Mouse (Mus musculus) midbrain, embryonic 16.5 days (tissue): ENCODE measurements around the gene Magi1. TPM values are rescaled to one million over a fixed set of nuclear protein-coding genes. Genes with fewer than 3 reads are reported as not detected.

Source experiments
- ATAC-seq: fragments of 200-750 bp; cut with Nextera tagmentation; 2 replicates; pipeline ENCODE4 v1.8.0; 2017; ENCODE audit warnings: moderate TSS enrichment
- H3K27ac ChIP-seq: fragments of 300-500 bp; sonication (generic); 2 replicates; pipeline ENCODE4 v1.5.1; 2014; ENCODE audit warnings: mild to moderate bottlenecking, low read length, mixed read lengths
- H3K27me3 ChIP-seq: fragments of 300-500 bp; sonication (generic); 2 replicates; pipeline ENCODE4 v1.6.1; 2014; ENCODE audit warnings: low read depth, low read length, mixed read lengths; ENCODE audit not compliant: control insufficient read depth, insufficient read depth
- H3K36me3 ChIP-seq: fragments of 300-500 bp; sonication (generic); 2 replicates; pipeline ENCODE4 v1.6.1; 2014; ENCODE audit warnings: mild to moderate bottlenecking, low read length, moderate library complexity, mixed read lengths; ENCODE audit not compliant: control insufficient read depth, insufficient read depth
- H3K4me1 ChIP-seq: fragments of 300-500 bp; sonication (generic); 2 replicates; pipeline ENCODE4 v1.6.1; 2014; ENCODE audit warnings: mild to moderate bottlenecking, low read length, mixed read lengths; ENCODE audit not compliant: control insufficient read depth, insufficient read depth
- H3K4me2 ChIP-seq: fragments of 300-500 bp; sonication (generic); 2 replicates; pipeline ENCODE4 v1.6.1; 2014; ENCODE audit warnings: mild to moderate bottlenecking, low read length, mixed read lengths
- H3K4me3 ChIP-seq: fragments of 300-500 bp; sonication (generic); 2 replicates; pipeline ENCODE4 v1.5.1; 2014; ENCODE audit warnings: low read depth, mild to moderate bottlenecking, low read length, moderate library complexity, mixed read lengths
- H3K9ac ChIP-seq: fragments of 300-500 bp; sonication (generic); 2 replicates; pipeline ENCODE4 v1.6.1; 2014; ENCODE audit warnings: low read depth, low read length, mixed read lengths
- H3K9me3 ChIP-seq: fragments of 300-500 bp; sonication (generic); replicated peaks from 2 replicates; pipeline ENCODE4 v1.6.1; 2014; ENCODE audit warnings: mild to moderate bottlenecking, low read length, mixed read lengths; ENCODE audit not compliant: control insufficient read depth, poor library complexity, severe bottlenecking
- WGBS: fragments of 180-500 bp; shearing (Covaris S2); extraction: QIAGEN DNeasy Blood & Tissue Kit; methylation state at CpG from one replicate; pipeline ENCODE4 v1.1.7; 2014; 5-methylcytosine and 5-hydroxymethylcytosine counted together
- polyA plus RNA-seq: library from polyadenylated mRNA; unstranded; fragments of >200 nt; fragmentation: Nextera tagmentation; extraction: Ambion mirVana; gene quantifications from 2 replicates; pipeline ENCODE4 v1.2.1, GENCODE M21; 2015

Magi1 gene
- polyA plus RNA-seq, 1 experiment from 2014 or later, result 34.6 TPM

GRCm38 (mm10) chr6:93901408-93901807 lies 382.3 kb downstream of the Magi1 start:
- ATAC-seq, result no peak
- WGBS, result 96% methylated on average over 2 of the region's 2 CpGs

GRCm38 (mm10) chr6:93897512-93897911 lies 386.2 kb downstream of the Magi1 start:
- no peaks in the 10 kb centered on the region for H3K36me3 ChIP-seq
- H3K4me1 ChIP-seq, result peaks cover 6% of the 10 kb centered on the region
- no peak overlapping the region for H3K4me2 ChIP-seq
- H3K27ac ChIP-seq, result no peak overlapping the region
- no peaks in the 10 kb centered on the region for H3K9me3 ChIP-seq
- ATAC-seq, result no peak
- H3K9ac ChIP-seq, result no peak overlapping the region
- H3K27me3 ChIP-seq, result no peaks in the 10 kb centered on the region
- WGBS, result 75% methylated on average over 2 of the region's 2 CpGs
- H3K4me3 ChIP-seq, result no peak overlapping the region

More at GRCm38 (mm10) chr6:93901408-93901807, 382.3 kb downstream of the Magi1 start:
- Histone ChIP-seq H3K9me3 (no peaks in the 10 kb centered on the region), H3K4me3 (no peak overlapping the region), H3K4me2 (no peak overlapping the region), H3K4me1 (peaks cover 5% of the 10 kb centered on the region; the same call in 1 of the 2 replicates), H3K9ac (no peak overlapping the region), H3K27me3 (no peaks in the 10 kb centered on the region), H3K36me3 (no peaks in the 10 kb centered on the region), H3K27ac (no peak overlapping the region)

- Histone ChIP-seq H3K4me2 (no peak overlapping the region), H3K27ac (no peak overlapping the region), H3K4me3 (no peak overlapping the region), H3K9me3 (no peaks in the 10 kb centered on the region), H3K9ac (no peak overlapping the region), H3K27me3 (no peaks in the 10 kb centered on the region), H3K4me1 (peaks cover 6% of the 10 kb centered on the region), H3K36me3 (0 out of 2 replicates have a peak, but pooled peaks cover 2% of the 10 kb centered on the region)
- 77% methylated on average over 2 of the region's 2 CpGs for WGBS
- ATAC-seq, result no peak
Measured at GRCm38 (mm10) chr6:93895721-93896120, 388.0 kb downstream of the Magi1 start.

DNA sequence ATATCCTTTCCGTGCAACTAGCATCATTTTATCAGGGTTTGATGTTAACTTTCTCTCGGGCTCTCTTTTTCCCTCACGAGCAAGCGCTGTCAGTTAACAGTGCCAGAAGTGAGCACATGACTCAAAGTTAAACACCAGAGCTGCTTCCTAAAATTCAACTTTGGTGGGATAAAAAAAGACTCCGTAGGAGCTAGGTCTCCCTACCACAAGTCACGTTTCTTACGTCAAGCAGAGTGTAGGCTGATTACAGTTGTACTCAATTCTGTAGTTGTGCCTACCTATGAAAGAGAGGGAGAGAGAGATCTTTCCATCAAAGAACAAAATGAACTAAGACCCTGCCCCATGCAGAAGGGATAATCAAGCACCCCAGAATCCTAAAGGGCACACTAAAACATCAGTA lies 389.8 kb downstream of the Magi1 start:
- Histone ChIP-seq H3K4me3 (no peak overlapping the region), H3K36me3 (0 out of 2 replicates have a peak, but pooled peaks cover 2% of the 10 kb centered on the region), H3K27me3 (no peaks in the 10 kb centered on the region), H3K4me1 (peaks cover 10% of the 10 kb centered on the region), H3K9me3 (no peaks in the 10 kb centered on the region), H3K4me2 (no peak overlapping the region), H3K9ac (no peak overlapping the region), H3K27ac (no peak overlapping the region)
- ATAC-seq, result no peak
- 79% methylated on average over 7 of the region's 7 CpGs for WGBS

DNA sequence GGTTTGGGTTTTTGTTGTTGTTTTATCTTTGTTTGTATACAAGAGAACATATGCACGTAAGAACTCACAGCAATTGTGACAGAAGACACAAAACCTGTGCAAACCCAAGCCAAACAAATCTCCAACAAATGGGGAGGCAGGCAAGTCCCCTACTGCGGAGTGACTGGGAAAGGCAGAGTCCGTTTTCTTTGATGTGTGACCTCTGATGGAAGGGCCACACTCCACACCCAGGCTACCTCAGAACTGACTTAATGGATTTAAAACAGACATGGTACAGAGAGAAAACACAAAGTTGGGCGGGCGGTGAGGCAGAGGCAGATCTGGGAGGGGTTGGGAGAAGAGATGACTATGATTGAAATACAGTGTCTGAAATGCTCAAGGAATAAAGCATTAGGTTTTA lies 390.8 kb downstream of the Magi1 start:
- no peaks in the 10 kb centered on the region for H3K9me3 ChIP-seq
- no peak overlapping the region for H3K4me2 ChIP-seq
- H3K27me3 ChIP-seq, result no peaks in the 10 kb centered on the region
- WGBS, result 21% methylated on average over 5 of the region's 5 CpGs
- peaks cover 10% of the 10 kb centered on the region for H3K4me1 ChIP-seq
- 0 out of 2 replicates have a peak, but pooled peaks cover 2% of the 10 kb centered on the region for H3K36me3 ChIP-seq
- no peak overlapping the region for H3K4me3 ChIP-seq
- ATAC-seq, result no peak
- no peak overlapping the region for H3K9ac ChIP-seq
- no peak overlapping the region for H3K27ac ChIP-seq

- no peaks in the 10 kb centered on the region for H3K27me3 ChIP-seq
- WGBS, result 94% methylated on average over 3 of the region's 3 CpGs
- ATAC-seq, result no peak
- H3K27ac ChIP-seq, result no peak overlapping the region
- no peak overlapping the region for H3K4me2 ChIP-seq
- H3K4me3 ChIP-seq, result no peak overlapping the region
- H3K9ac ChIP-seq, result no peak overlapping the region
- H3K36me3 ChIP-seq, result 0 out of 2 replicates have a peak, but pooled peaks cover 2% of the 10 kb centered on the region
- H3K4me1 ChIP-seq, result peaks cover 7% of the 10 kb centered on the region
- no peaks in the 10 kb centered on the region for H3K9me3 ChIP-seq
Measured at GRCm38 (mm10) chr6:93890011-93890410, 393.7 kb downstream of the Magi1 start.

- Histone ChIP-seq H3K4me1 (peaks cover 10% of the 10 kb centered on the region), H3K4me3 (no peak overlapping the region), H3K36me3 (no peaks in the 10 kb centered on the region), H3K9me3 (no peaks in the 10 kb centered on the region), H3K4me2 (no peak overlapping the region), H3K27ac (no peak overlapping the region), H3K27me3 (no peaks in the 10 kb centered on the region), H3K9ac (no peak overlapping the region)
- no peak for ATAC-seq
- WGBS, result 48% methylated on average over 4 of the region's 4 CpGs
Measured at GRCm38 (mm10) chr6:93877337-93877736, 406.4 kb downstream of the Magi1 start.

GRCm38 (mm10) chr6:93874936-93875335 lies 408.8 kb downstream of the Magi1 start:
- Histone ChIP-seq H3K36me3 (no peaks in the 10 kb centered on the region), H3K4me3 (no peak overlapping the region), H3K27ac (no peak overlapping the region), H3K4me2 (no peak overlapping the region), H3K9me3 (no peaks in the 10 kb centered on the region), H3K9ac (no peak overlapping the region), H3K27me3 (no peaks in the 10 kb centered on the region), H3K4me1 (peaks cover 10% of the 10 kb centered on the region)
- no peak; the same call in 1 of the 2 replicates for ATAC-seq
- WGBS, result 63% methylated on average over 2 of the region's 2 CpGs

DNA sequence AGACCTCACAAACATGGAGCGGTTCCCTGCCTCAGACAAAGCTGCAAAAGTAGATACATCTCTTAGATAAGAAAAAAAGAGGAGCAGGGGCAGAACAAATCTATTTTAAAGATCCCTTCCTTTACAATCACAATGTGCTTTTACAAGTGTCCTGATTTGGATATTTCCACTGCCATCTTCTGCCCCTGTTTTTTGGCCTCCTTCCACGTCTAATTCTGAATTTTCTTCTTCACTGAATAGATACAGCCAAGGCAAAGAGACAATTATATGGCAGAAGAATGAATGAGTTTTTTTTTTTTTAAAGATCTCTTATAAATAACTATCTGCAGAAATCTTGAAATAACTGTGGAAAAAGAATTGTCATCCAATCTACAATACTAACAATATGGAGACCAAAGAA lies 409.3 kb downstream of the Magi1 start:
- Histone ChIP-seq H3K9ac (no peak overlapping the region), H3K36me3 (no peaks in the 10 kb centered on the region), H3K4me1 (peaks cover 10% of the 10 kb centered on the region), H3K4me2 (no peak overlapping the region), H3K27me3 (no peaks in the 10 kb centered on the region), H3K9me3 (no peaks in the 10 kb centered on the region), H3K27ac (no peak overlapping the region), H3K4me3 (no peak overlapping the region)
- WGBS, result 77% methylated on average over 2 of the region's 2 CpGs
- ATAC-seq, result no peak
